Mouse (Mus musculus) ES-E14 (cell line): ENCODE results near the gene Tnnt3.

ENCODE experiments used
- CHD2 ChIP-seq: IDR thresholded peaks from 2 replicates; pipeline ENCODE4 v1.6.1; 2014; ENCODE audit warnings: mild to moderate bottlenecking, low read depth, low read length, inconsistent platforms
- HCFC1 ChIP-seq: IDR thresholded peaks from 2 replicates; pipeline ENCODE4 v1.6.1; 2012; ENCODE audit warnings: low read length, inconsistent platforms, borderline replicate concordance; ENCODE audit not compliant: insufficient read depth

DNA sequence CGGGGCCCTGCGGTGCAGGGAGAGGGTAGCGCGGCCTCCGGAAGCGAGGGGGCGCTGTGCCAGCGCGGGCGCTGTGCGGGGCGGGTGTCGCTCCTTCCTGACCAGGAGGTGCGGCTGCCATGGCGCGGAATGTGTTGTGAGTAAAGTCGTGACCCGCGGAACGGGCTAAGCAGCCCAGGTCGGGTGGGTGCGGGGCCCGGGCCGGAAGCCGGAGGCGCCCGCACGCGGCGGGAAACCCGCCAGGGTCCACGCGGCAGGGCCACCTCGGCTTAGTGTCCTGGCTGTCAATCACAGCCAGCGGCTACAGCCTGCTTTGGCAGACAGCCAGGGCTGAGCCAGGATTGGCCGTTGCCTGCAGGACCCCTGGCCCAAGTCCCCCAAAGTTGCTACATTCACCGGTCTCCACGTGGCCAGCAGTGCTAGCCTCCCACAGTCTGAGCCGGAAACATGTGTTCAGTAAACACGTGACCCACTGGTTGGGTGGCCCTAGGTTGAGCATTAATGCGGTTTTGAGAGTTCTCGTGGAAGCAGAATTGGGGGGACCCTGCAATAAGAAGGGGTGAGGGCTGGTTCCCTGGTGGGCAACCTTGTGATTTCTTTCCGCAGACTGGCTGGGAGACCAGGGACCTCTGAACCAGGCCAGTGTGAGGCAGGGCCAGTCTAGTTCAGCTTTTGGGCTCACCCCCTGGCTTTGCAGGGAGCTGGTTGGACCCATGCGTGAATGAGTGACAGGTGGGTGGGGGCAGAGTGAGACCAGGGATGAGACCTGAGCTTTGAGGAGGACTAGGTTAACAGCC, 34.6 kb downstream of the Tnnt3 start:
- TF ChIP-seq CHD2 (no peak), HCFC1 (0 out of 2 replicates have a peak, but pooled peaks have one; percentile 18)
